Mouse (Mus musculus) limb, embryonic 13.5 days (tissue): Measurements from ENCODE around the gene Cd200r2. TPM values are rescaled to one million over a fixed set of nuclear protein-coding genes. Genes with fewer than 3 reads are reported as not detected.
"Not testable (repeated sequence)": the region's sequence is repeated elsewhere in the genome, so short reads cannot be mapped to it uniquely, and the experiment has no call there.

Source experiments
- ATAC-seq: fragments of 200-750 bp; cut with Nextera tagmentation; 2 replicates; pipeline ENCODE4 v1.8.0; 2017; ENCODE audit warnings: low read depth, moderate number of reproducible peaks, moderate TSS enrichment; ENCODE audit not compliant: low FRiP score
- H3K27ac ChIP-seq: fragments of 300-500 bp; sonication (generic); 2 replicates; pipeline ENCODE4 v1.5.1; 2015; ENCODE audit warnings: inconsistent platforms, mild to moderate bottlenecking, moderate library complexity
- H3K27me3 ChIP-seq: fragments of 300-500 bp; sonication (generic); 2 replicates; pipeline ENCODE4 v1.6.1; 2015; ENCODE audit warnings: mild to moderate bottlenecking, inconsistent platforms
- H3K36me3 ChIP-seq: fragments of 300-500 bp; sonication (generic); 2 replicates; pipeline ENCODE4 v1.6.1; 2015; ENCODE audit warnings: inconsistent platforms, mild to moderate bottlenecking, moderate library complexity
- H3K4me1 ChIP-seq: fragments of 300-500 bp; sonication (generic); 2 replicates; pipeline ENCODE4 v1.6.1; 2015; ENCODE audit warnings: inconsistent platforms
- H3K4me2 ChIP-seq: fragments of 300-500 bp; sonication (generic); replicated peaks from 2 replicates; pipeline ENCODE4 v1.6.1; 2015; ENCODE audit warnings: inconsistent platforms, mild to moderate bottlenecking, moderate library complexity
- H3K4me3 ChIP-seq: fragments of 300-500 bp; sonication (generic); 2 replicates; pipeline ENCODE4 v1.5.1; 2015; ENCODE audit warnings: moderate library complexity, mild to moderate bottlenecking, inconsistent platforms
- H3K9ac ChIP-seq: fragments of 300-500 bp; sonication (generic); 2 replicates; pipeline ENCODE4 v1.6.1; 2015; ENCODE audit warnings: mild to moderate bottlenecking, inconsistent platforms
- H3K9me3 ChIP-seq: fragments of 300-500 bp; sonication (generic); 2 replicates; pipeline ENCODE4 v1.6.1; 2016; ENCODE audit warnings: inconsistent platforms
- WGBS: fragments of 180-500 bp; shearing (Covaris S2); methylation state at CpG from one replicate; pipeline ENCODE4 v1.1.7; 2015; 5-methylcytosine and 5-hydroxymethylcytosine counted together
- polyA plus RNA-seq: library from polyadenylated mRNA; unstranded; fragments of >200 nt; fragmentation: Nextera tagmentation; extraction: Ambion mirVana; gene quantifications from 2 replicates; pipeline ENCODE4 v1.2.1, GENCODE M21; 2015

The Cd200r2 gene
- not detected in 2 replicates for polyA plus RNA-seq

- no peaks in the 10 kb centered on the region for H3K27me3 ChIP-seq
- H3K36me3 ChIP-seq: no peaks in the 10 kb centered on the region
- WGBS: 81% methylated on average over 2 of the region's 2 CpGs
- H3K9me3 ChIP-seq: no peaks in the 10 kb centered on the region
- no peak within 1 kb of the TSS for H3K9ac ChIP-seq
- no peak for ATAC-seq
- no peak within 1 kb of the TSS for H3K27ac ChIP-seq
- no peak within 1 kb of the TSS for H3K4me3 ChIP-seq
- H3K4me1 ChIP-seq: no peaks in the 10 kb centered on the region
- H3K4me2 ChIP-seq: no peak within 1 kb of the TSS
Measured at GRCm38 (mm10) chr16:44866797-44867196, at the start of gene Cd200r2. TSS of gene Cd200r2 (plus strand) at chr16:44867097.

DNA sequence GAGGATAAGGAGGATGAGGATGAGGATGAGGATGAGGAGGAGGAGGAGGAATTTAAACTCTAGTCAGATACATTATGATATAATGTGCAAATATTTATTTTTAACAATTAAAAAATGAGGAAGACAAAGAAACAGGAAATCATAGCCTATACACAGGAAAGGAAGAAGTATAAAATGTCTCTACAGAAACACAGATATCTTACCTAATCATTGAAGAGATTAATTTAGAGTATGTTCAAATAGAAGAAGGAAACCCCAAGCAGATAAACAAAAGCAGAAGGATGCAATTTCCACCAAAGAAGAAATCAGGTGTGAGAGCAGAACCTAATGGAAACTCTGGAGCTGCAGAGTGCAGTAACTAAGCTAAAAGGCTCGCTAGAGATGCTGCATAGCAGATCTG, 48.9 kb upstream of the Cd200r2 start:
- H3K9ac ChIP-seq: no peak overlapping the region
- H3K9me3 ChIP-seq: no peaks in the 10 kb centered on the region
- no peaks in the 10 kb centered on the region for H3K36me3 ChIP-seq
- no peaks in the 10 kb centered on the region for H3K4me1 ChIP-seq
- H3K27me3 ChIP-seq: no peaks in the 10 kb centered on the region
- WGBS: 51% methylated on average over 1 of the region's 1 CpGs
- no peak overlapping the region for H3K4me2 ChIP-seq
- no peak overlapping the region for H3K4me3 ChIP-seq
- ATAC-seq: no peak
- no peak overlapping the region for H3K27ac ChIP-seq

- H3K9me3 ChIP-seq: no peaks in the 10 kb centered on the region
- H3K4me3 ChIP-seq: no peak overlapping the region
- H3K27ac ChIP-seq: no peak overlapping the region
- H3K4me2 ChIP-seq: no peak overlapping the region
- H3K9ac ChIP-seq: no peak overlapping the region
- no peaks in the 10 kb centered on the region for H3K27me3 ChIP-seq
- H3K4me1 ChIP-seq: no peaks in the 10 kb centered on the region
- ATAC-seq: no peak
- 82% methylated on average over 4 of the region's 4 CpGs for WGBS
- no peaks in the 10 kb centered on the region for H3K36me3 ChIP-seq
Measured at GRCm38 (mm10) chr16:44820545-44820944, 46.4 kb upstream of the Cd200r2 start.

- H3K27me3 ChIP-seq: no peaks in the 10 kb centered on the region
- H3K4me1 ChIP-seq: no peaks in the 10 kb centered on the region
- H3K4me2 ChIP-seq: no peak overlapping the region
- no peak overlapping the region for H3K9ac ChIP-seq
- no peaks in the 10 kb centered on the region for H3K9me3 ChIP-seq
- 70% methylated on average over 3 of the region's 3 CpGs for WGBS
- ATAC-seq: no peak
- H3K27ac ChIP-seq: no peak overlapping the region
- H3K36me3 ChIP-seq: no peaks in the 10 kb centered on the region
- H3K4me3 ChIP-seq: no peak overlapping the region
Measured at GRCm38 (mm10) chr16:44832286-44832685, 34.6 kb upstream of the Cd200r2 start.

GRCm38 (mm10) chr16:44833189-44833588, 33.7 kb upstream of the Cd200r2 start:
- H3K9ac ChIP-seq, H3K4me2 ChIP-seq, ATAC-seq, H3K9me3 ChIP-seq, H3K4me3 ChIP-seq, H3K36me3 ChIP-seq, H3K27ac ChIP-seq, H3K4me1 ChIP-seq, H3K27me3 ChIP-seq: not testable (repeated sequence)
- 58% methylated on average over 2 of the region's 2 CpGs for WGBS

- Histone ChIP-seq H3K9ac (no peak overlapping the region), H3K9me3 (no peaks in the 10 kb centered on the region), H3K27me3 (no peaks in the 10 kb centered on the region), H3K4me1 (no peaks in the 10 kb centered on the region), H3K36me3 (no peaks in the 10 kb centered on the region), H3K27ac (no peak overlapping the region), H3K4me3 (no peak overlapping the region), H3K4me2 (no peak overlapping the region)
- 28% methylated on average over 1 of the region's 1 CpGs for WGBS
- no peak for ATAC-seq
Measured at GRCm38 (mm10) chr16:44875178-44875577, 8.3 kb downstream of the Cd200r2 start.

- H3K27me3 ChIP-seq: no peaks in the 10 kb centered on the region
- no peak overlapping the region for H3K4me2 ChIP-seq
- 72% methylated on average over 5 of the region's 5 CpGs for WGBS
- no peak overlapping the region for H3K27ac ChIP-seq
- no peaks in the 10 kb centered on the region for H3K36me3 ChIP-seq
- ATAC-seq: no peak
- no peak overlapping the region for H3K9ac ChIP-seq
- no peak overlapping the region for H3K4me3 ChIP-seq
- H3K4me1 ChIP-seq: no peaks in the 10 kb centered on the region
- H3K9me3 ChIP-seq: no peaks in the 10 kb centered on the region; the same call in 1 of the 2 replicates
Measured at GRCm38 (mm10) chr16:44876625-44877024, 9.7 kb downstream of the Cd200r2 start.

DNA sequence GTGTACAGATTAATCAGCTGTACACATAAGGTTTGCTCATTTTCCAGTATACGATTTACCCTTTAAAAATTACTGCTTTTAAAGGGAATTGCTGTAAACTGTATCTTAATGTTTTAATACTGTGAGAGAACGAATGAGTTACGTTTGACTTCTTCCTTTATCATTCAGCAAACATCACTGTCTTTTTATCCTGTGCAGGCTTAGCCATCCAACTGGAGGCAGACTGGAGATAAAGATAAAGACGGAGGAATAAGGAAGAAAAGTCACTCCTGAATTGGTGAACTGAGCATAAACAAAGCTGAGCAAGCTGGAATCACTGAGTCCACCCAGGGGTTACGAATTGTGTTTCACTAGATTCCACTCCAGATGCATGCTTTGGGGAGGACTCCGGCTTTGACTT, 10.7 kb downstream of the Cd200r2 start:
- no peak for ATAC-seq
- Histone ChIP-seq H3K4me3 (no peak overlapping the region), H3K27ac (no peak overlapping the region), H3K9ac (no peak overlapping the region), H3K4me1 (no peaks in the 10 kb centered on the region), H3K4me2 (no peak overlapping the region), H3K36me3 (no peaks in the 10 kb centered on the region), H3K9me3 (no peaks in the 10 kb centered on the region; the same call in 1 of the 2 replicates), H3K27me3 (no peaks in the 10 kb centered on the region)
- WGBS: 87% methylated on average over 6 of the region's 6 CpGs

GRCm38 (mm10) chr16:44890814-44891213, 23.9 kb downstream of the Cd200r2 start:
- no peaks in the 10 kb centered on the region for H3K36me3 ChIP-seq
- H3K27me3 ChIP-seq: no peaks in the 10 kb centered on the region
- H3K4me2 ChIP-seq: no peak overlapping the region
- 50% methylated on average over 1 of the region's 1 CpGs for WGBS
- H3K9me3 ChIP-seq: no peaks in the 10 kb centered on the region
- H3K27ac ChIP-seq: no peak overlapping the region
- no peaks in the 10 kb centered on the region for H3K4me1 ChIP-seq
- no peak overlapping the region for H3K4me3 ChIP-seq
- no peak for ATAC-seq
- H3K9ac ChIP-seq: no peak overlapping the region

- Histone ChIP-seq H3K36me3 (no peaks in the 10 kb centered on the region), H3K4me3 (no peak overlapping the region), H3K27me3 (no peaks in the 10 kb centered on the region), H3K4me1 (no peaks in the 10 kb centered on the region), H3K9ac (no peak overlapping the region), H3K4me2 (no peak overlapping the region), H3K27ac (no peak overlapping the region), H3K9me3 (no peaks in the 10 kb centered on the region)
- 84% methylated on average over 1 of the region's 1 CpGs for WGBS
- no peak for ATAC-seq
Measured at GRCm38 (mm10) chr16:44932016-44932415, 65.1 kb downstream of the Cd200r2 start.

DNA sequence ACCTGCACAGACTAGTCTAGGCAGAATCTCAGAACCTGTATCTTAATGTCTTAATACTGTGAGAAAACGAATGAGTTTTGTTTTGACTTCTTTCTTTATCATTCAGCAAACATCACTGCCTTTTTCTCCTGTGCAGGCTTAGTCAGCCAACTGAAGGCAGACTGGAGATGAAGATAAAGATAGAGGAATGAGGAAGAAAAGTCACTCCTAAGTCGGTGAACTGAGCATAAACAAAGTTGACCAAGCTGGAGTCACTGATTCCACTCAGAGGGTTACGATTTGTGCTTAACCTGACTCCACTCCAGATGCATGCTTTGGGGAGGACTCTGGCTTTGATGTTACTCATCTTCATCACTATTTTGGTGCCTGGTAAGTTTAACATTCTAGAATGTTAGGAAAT, 76.6 kb downstream of the Cd200r2 start, which contains the start of gene Cd200r3:
Gene Cd200r3, plus strand, starts transcription at position 211 of the 400 bp plus-strand sequence.
- no peak within 1 kb of the TSS for H3K4me2 ChIP-seq
- H3K4me3 ChIP-seq: no peak within 1 kb of the TSS
- H3K36me3 ChIP-seq: no peaks in the 10 kb centered on the region
- H3K9me3 ChIP-seq: no peaks in the 10 kb centered on the region
- no peak within 1 kb of the TSS for H3K27ac ChIP-seq
- WGBS: 73% methylated on average over 3 of the region's 3 CpGs
- ATAC-seq: no peak
- H3K4me1 ChIP-seq: no peaks in the 10 kb centered on the region
- no peaks in the 10 kb centered on the region for H3K27me3 ChIP-seq
- H3K9ac ChIP-seq: no peak within 1 kb of the TSS

DNA sequence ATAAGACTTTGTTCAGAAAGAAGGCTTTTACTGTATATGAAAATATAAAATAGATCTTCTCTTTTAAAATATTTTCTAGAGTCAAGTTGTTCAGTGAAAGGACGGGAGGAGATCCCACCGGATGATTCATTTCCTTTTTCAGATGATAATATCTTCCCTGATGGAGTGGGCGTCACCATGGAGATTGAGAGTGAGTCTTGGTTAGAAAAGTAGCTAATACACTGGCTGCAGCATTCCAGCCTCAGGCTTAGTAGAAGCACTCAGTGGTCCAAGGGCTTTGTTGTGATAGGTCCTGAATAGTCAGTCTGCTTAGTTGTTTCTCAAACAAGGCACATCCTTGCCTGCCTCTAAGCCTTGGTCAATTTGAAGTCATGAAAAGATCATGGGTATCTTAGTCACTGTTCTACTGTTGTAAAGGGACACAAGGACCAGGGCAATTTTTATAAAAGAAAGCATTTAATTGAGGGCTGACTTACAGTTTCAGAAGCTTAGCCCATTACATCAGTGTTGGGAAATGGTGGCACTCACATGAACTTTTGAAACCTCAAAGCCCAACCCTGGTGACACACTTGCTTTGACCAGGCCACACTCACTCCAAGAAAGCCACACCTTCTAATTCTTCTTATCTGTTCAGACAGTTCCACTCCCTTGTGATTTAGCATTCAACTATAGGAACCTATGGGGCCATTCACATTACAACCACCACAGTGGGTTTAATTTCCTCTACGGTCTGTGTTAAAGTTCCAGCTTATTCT, 84.6 kb downstream of the Cd200r2 start:
- H3K9ac ChIP-seq: no peak overlapping the region
- no peaks in the 10 kb centered on the region for H3K4me1 ChIP-seq
- H3K27me3 ChIP-seq: no peaks in the 10 kb centered on the region
- no peak overlapping the region for H3K27ac ChIP-seq
- WGBS: 76% methylated on average over 4 of the region's 4 CpGs
- H3K4me3 ChIP-seq: no peak overlapping the region
- no peak overlapping the region for H3K4me2 ChIP-seq
- no peak for ATAC-seq
- H3K9me3 ChIP-seq: no peaks in the 10 kb centered on the region
- no peaks in the 10 kb centered on the region for H3K36me3 ChIP-seq

DNA sequence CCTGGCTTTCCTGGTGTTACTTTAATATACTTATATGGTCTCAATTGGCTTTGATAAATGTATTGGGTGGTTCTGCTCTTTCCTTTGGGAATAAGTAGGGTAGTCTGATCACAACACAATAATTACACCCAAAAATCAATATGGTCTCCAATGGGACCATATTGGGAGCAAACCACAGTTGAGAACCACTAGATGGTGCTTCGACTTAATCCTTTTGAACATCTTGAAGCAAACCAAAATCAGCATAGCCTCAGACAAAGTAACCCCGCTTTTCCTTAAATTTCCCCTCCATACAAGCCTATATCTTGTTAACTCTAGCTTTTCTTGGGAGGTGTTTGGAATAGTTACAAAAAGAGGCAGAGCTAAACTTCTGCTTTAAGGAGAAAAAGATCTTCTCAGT, 95.4 kb downstream of the Cd200r2 start:
- ATAC-seq: no peak
- Histone ChIP-seq H3K36me3 (no peaks in the 10 kb centered on the region), H3K4me2 (no peak overlapping the region), H3K9ac (no peak overlapping the region), H3K27ac (no peak overlapping the region), H3K27me3 (no peaks in the 10 kb centered on the region), H3K9me3 (no peaks in the 10 kb centered on the region), H3K4me1 (peaks cover 11% of the 10 kb centered on the region; the same call in 1 of the 2 replicates), H3K4me3 (no peak overlapping the region)
- 78% methylated on average over 2 of the region's 2 CpGs for WGBS
